Mouse (Mus musculus) stomach, embryonic 16.5 days (tissue): ENCODE results near the gene Grin2d. TPM values are rescaled to one million over a fixed set of nuclear protein-coding genes. Genes with fewer than 3 reads are reported as not detected.

Experiments
- ATAC-seq: fragments of 200-750 bp; cut with Nextera tagmentation; 2 replicates; pipeline ENCODE4 v1.8.0; 2017; ENCODE audit warnings: moderate number of reproducible peaks, moderate TSS enrichment; ENCODE audit not compliant: insufficient read depth, low FRiP score
- H3K27ac ChIP-seq: fragments of 300-500 bp; sonication (generic); 2 replicates; pipeline ENCODE4 v1.5.1; 2014; ENCODE audit warnings: low read length
- H3K27me3 ChIP-seq: fragments of 300-500 bp; sonication (generic); 2 replicates; pipeline ENCODE4 v1.6.1; 2014; ENCODE audit warnings: low read length, control low read depth, mixed read lengths; ENCODE audit not compliant: control insufficient read depth, insufficient read depth
- H3K36me3 ChIP-seq: fragments of 300-500 bp; sonication (generic); 2 replicates; pipeline ENCODE4 v1.6.1; 2014; ENCODE audit warnings: low read length; ENCODE audit not compliant: control insufficient read depth, insufficient read depth
- H3K4me1 ChIP-seq: fragments of 300-500 bp; sonication (generic); 2 replicates; pipeline ENCODE4 v1.6.1; 2014; ENCODE audit warnings: low read length, control low read depth, mixed read lengths; ENCODE audit not compliant: control insufficient read depth, insufficient read depth
- H3K4me2 ChIP-seq: fragments of 300-500 bp; sonication (generic); 2 replicates; pipeline ENCODE4 v1.6.1; 2014; ENCODE audit warnings: low read depth, low read length, mixed read lengths
- H3K4me3 ChIP-seq: fragments of 300-500 bp; sonication (generic); replicated peaks from 2 replicates; pipeline ENCODE4 v1.5.1; 2014; ENCODE audit warnings: mild to moderate bottlenecking, low read length
- H3K9ac ChIP-seq: fragments of 300-500 bp; sonication (generic); 2 replicates; pipeline ENCODE4 v1.6.1; 2014; ENCODE audit warnings: low read length
- H3K9me3 ChIP-seq: fragments of 300-500 bp; sonication (generic); replicated peaks from 2 replicates; pipeline ENCODE4 v1.6.1; 2016; ENCODE audit warnings: low read length, control low read depth; ENCODE audit not compliant: control insufficient read depth
- WGBS: fragments of 180-500 bp; shearing (Covaris S2); extraction: QIAGEN DNeasy Blood & Tissue Kit; methylation state at CpG from one replicate; pipeline ENCODE4 v1.1.7; 2014; 5-methylcytosine and 5-hydroxymethylcytosine counted together
- polyA plus RNA-seq: library from polyadenylated mRNA; unstranded; fragments of >200 nt; fragmentation: Nextera tagmentation; extraction: Ambion mirVana; gene quantifications from 2 replicates; pipeline ENCODE4 v1.2.1, GENCODE M21; 2015

Grin2d gene
- polyA plus RNA-seq, 1 experiment from 2014 or later = 0.23 TPM

DNA sequence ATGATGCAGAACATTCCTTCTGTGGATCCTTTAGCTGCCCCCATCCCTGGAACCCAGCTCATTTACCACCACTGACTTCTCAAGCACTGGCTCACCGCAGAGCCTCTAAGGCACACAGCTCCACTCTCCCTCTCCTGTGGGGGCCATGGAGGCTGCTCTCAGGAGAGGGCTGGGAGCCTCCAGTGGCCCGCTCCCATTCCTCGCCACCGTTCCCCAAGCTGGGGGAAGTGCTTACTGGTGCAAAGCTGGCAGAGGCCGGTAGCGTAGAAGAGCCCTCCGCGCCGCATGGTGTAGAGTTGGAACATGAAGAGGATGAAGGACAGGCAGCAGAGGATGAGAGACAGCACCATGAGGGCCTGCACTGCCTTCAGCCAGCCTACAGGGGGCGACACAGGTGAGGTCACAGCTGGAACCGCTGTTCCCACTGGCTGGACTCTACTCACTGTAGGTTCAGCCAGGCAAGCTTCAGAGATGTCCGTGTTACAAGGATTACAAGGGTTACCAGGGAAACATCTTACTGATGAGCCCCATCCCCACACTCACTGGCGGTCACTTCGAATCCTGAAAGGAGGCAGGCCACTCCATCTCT lies 41.0 kb upstream of the Grin2d start:
- peak overlapping the region; percentile 62; the same call in 1 of the 2 replicates for H3K4me3 ChIP-seq
- 64% methylated on average over 14 of the region's 14 CpGs for WGBS
- H3K9ac ChIP-seq = peak overlapping the region; percentile 2; the same call in 1 of the 2 replicates
- peak overlapping the region; percentile 62 for H3K4me2 ChIP-seq
- no peaks in the 10 kb centered on the region for H3K27me3 ChIP-seq
- ATAC-seq = no peak
- no peaks in the 10 kb centered on the region for H3K9me3 ChIP-seq
- H3K27ac ChIP-seq = no peak overlapping the region
- H3K36me3 ChIP-seq = no peaks in the 10 kb centered on the region
- H3K4me1 ChIP-seq = peaks cover 67% of the 10 kb centered on the region

GRCm38 (mm10) chr7:45917926-45918325 lies 39.7 kb upstream of the Grin2d start:
- no peak for ATAC-seq
- Histone ChIP-seq H3K4me2 (no peak overlapping the region), H3K4me3 (no peak overlapping the region), H3K36me3 (no peaks in the 10 kb centered on the region), H3K27me3 (no peaks in the 10 kb centered on the region), H3K4me1 (peaks cover 65% of the 10 kb centered on the region), H3K9ac (peak overlapping the region; percentile 70), H3K9me3 (no peaks in the 10 kb centered on the region), H3K27ac (peak overlapping the region; percentile 89)
- 70% methylated on average over 15 of the region's 15 CpGs for WGBS

DNA sequence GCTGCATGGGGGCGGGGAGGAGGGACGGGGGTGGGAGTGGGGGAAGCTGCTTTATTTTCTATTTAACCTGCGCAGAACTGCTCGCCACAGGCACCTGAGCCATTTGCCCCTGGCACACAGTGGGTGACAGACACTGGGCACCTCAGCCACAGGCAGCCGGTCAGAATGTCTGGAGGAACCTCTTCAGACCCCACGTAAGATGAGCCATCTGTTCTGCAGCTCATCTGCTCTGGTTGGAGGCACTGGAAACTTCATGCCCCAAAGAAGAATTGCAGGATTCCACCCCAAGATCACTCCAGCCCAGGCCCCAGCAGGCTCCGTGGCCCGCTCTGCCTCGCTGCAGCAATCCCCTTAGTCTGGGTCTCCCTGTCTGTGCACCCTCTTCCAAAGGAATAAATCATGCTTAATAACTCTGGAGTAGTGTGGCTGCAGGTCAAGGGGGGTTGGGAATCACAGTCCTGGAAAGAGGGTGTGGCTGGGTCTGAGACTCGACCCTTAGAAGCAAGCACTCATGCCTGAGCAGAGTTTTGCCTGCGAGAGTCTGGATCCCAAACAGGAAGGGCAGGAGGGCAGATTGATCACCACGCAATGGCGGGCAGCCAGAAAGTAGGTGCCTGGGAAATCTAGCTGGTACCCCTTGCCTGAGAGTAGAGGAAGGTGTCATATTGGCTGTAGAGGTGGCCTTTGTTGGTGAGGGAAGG lies 39.0 kb upstream of the Grin2d start:
- peak overlapping the region; percentile 89 for H3K27ac ChIP-seq
- 0 out of 2 replicates have a peak overlapping the region, but pooled peaks have one; percentile 22 for H3K4me3 ChIP-seq
- no peak for ATAC-seq
- H3K9me3 ChIP-seq = no peaks in the 10 kb centered on the region
- 12% methylated on average over 13 of the region's 13 CpGs for WGBS
- no peaks in the 10 kb centered on the region for H3K36me3 ChIP-seq
- no peaks in the 10 kb centered on the region for H3K27me3 ChIP-seq
- H3K4me1 ChIP-seq = peaks cover 58% of the 10 kb centered on the region
- H3K9ac ChIP-seq = peak overlapping the region; percentile 70
- H3K4me2 ChIP-seq = peak overlapping the region; percentile 57

DNA sequence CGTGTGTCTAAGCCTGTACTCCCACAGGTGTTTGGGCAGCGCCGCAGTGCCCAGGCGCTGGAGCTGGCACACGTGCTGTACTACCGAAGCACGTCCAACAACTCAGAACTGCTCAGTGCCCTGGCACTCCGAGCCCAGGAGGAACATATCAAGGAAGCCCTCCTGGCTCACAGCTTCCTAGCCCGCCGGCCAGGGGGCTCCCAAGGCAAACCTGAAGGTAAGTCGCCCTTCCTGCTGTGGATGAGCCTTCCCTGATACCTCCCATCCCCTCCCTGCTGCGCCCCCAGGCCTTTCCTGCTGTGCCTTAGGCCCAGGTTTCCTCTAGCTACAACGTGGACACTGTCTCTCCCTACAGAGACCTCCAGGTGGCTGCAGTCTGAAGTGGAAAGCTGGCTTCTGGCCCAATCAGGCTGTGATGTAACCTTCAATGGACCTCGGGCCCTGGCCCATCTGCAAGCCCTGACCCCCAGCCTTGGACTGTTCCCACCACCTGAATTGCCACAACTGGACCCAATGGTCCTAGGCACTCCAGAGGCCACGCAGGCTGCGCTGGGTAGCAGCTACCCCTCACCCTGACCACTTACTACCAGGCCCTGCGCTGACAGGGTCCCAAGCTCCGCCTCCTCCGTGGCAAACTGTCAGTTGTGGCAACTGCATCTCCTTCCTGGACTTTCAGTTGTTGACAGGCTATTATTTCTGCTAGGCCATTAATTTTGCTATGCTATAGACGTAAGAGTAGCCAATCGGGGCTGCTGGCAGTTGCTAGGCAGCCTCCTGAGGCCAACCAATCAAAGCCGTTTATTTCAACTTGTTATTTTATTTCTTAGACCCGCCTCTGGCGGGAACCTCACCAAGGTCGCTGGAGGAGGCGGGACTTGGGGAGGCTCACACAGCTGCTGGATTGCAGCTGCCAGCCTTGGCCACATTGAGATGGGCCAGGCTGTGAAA lies 38.2 kb upstream of the Grin2d start:
- H3K9ac ChIP-seq = peak overlapping the region; percentile 70
- no peaks in the 10 kb centered on the region for H3K36me3 ChIP-seq
- peak overlapping the region; percentile 37 for H3K4me3 ChIP-seq
- ATAC-seq = peak; percentile 84
- no peaks in the 10 kb centered on the region for H3K27me3 ChIP-seq
- 32% methylated on average over 26 of the region's 26 CpGs for WGBS
- H3K27ac ChIP-seq = peak overlapping the region; percentile 89
- H3K9me3 ChIP-seq = no peaks in the 10 kb centered on the region
- peaks cover 49% of the 10 kb centered on the region for H3K4me1 ChIP-seq
- peak overlapping the region; percentile 57 for H3K4me2 ChIP-seq

- WGBS = 75% methylated on average over 5 of the region's 5 CpGs
- Histone ChIP-seq H3K36me3 (no peaks in the 10 kb centered on the region), H3K4me3 (no peak overlapping the region), H3K9me3 (no peaks in the 10 kb centered on the region), H3K4me2 (no peak overlapping the region), H3K27ac (no peak overlapping the region), H3K4me1 (peaks cover 38% of the 10 kb centered on the region), H3K27me3 (no peaks in the 10 kb centered on the region), H3K9ac (no peak overlapping the region)
- no peak for ATAC-seq
Observed at GRCm38 (mm10) chr7:45915011-45915410, 36.8 kb upstream of the Grin2d start.

GRCm38 (mm10) chr7:45914067-45914466 lies 35.9 kb upstream of the Grin2d start:
- peaks cover 29% of the 10 kb centered on the region for H3K4me1 ChIP-seq
- H3K27me3 ChIP-seq = no peaks in the 10 kb centered on the region
- no peak for ATAC-seq
- no peaks in the 10 kb centered on the region for H3K9me3 ChIP-seq
- no peak overlapping the region for H3K4me2 ChIP-seq
- no peak overlapping the region for H3K4me3 ChIP-seq
- peaks cover 6% of the 10 kb centered on the region for H3K36me3 ChIP-seq
- H3K27ac ChIP-seq = no peak overlapping the region
- no peak overlapping the region for H3K9ac ChIP-seq
- WGBS = 85% methylated on average over 6 of the region's 6 CpGs

GRCm38 (mm10) chr7:45909145-45909544 lies 31.0 kb upstream of the Grin2d start:
- H3K36me3 ChIP-seq = peaks cover 10% of the 10 kb centered on the region
- H3K9me3 ChIP-seq = no peaks in the 10 kb centered on the region
- no peak for ATAC-seq
- H3K4me1 ChIP-seq = no peaks in the 10 kb centered on the region
- no peak overlapping the region for H3K4me2 ChIP-seq
- H3K9ac ChIP-seq = no peak overlapping the region
- WGBS = 94% methylated on average over 16 of the region's 16 CpGs
- no peak overlapping the region for H3K27ac ChIP-seq
- no peak overlapping the region for H3K4me3 ChIP-seq
- no peaks in the 10 kb centered on the region for H3K27me3 ChIP-seq

GRCm38 (mm10) chr7:45908384-45908783 lies 30.2 kb upstream of the Grin2d start:
- H3K9ac ChIP-seq = no peak overlapping the region
- H3K4me2 ChIP-seq = no peak overlapping the region
- no peaks in the 10 kb centered on the region for H3K4me1 ChIP-seq
- H3K36me3 ChIP-seq = peaks cover 10% of the 10 kb centered on the region
- no peak overlapping the region for H3K4me3 ChIP-seq
- H3K27me3 ChIP-seq = no peaks in the 10 kb centered on the region
- no peak for ATAC-seq
- no peak overlapping the region for H3K27ac ChIP-seq
- no peaks in the 10 kb centered on the region for H3K9me3 ChIP-seq

DNA sequence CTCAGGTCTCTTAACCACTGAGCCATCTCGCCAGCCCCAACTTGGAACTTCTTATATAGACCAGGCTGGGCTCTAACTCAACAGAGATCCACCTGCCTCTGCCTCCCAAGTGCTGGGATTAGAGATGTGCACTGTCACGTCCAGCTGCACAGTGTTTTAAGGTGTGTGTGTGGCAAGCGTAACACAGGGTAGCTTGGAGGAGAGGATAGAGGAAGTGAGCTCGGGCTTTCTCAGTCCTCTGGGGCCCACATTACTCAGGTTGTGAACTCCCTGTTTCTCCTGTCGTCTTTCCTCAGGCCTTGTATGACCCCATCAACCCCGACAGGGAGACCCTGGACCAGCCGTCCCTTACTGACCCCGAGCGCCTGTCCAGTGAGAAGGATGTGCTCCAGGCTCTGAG lies 28.4 kb upstream of the Grin2d start:
- ATAC-seq = no peak
- Histone ChIP-seq H3K4me2 (no peak overlapping the region), H3K9ac (no peak overlapping the region), H3K4me1 (no peaks in the 10 kb centered on the region), H3K27me3 (no peaks in the 10 kb centered on the region), H3K36me3 (peaks cover 10% of the 10 kb centered on the region), H3K4me3 (no peak overlapping the region), H3K9me3 (no peaks in the 10 kb centered on the region), H3K27ac (no peak overlapping the region)
- WGBS = 88% methylated on average over 9 of the region's 9 CpGs
